Mouse (Mus musculus): Measurements from ENCODE around the gene Drg1. TPM values are rescaled to one million over a fixed set of nuclear protein-coding genes. Genes with fewer than 3 reads are reported as not detected.

Gene Drg1
- 181 TPM for polyA plus RNA-seq (2017; shearing (Covaris generic))

GRCm38 (mm10) chr11:3266079-3266685 lies at the start of gene Drg1:
TSS of gene Drg1 (minus strand) at chr11:3266415.

GRCm38 (mm10) chr11:3288521-3289301 lies 22.5 kb upstream of the Drg1 start, which contains the start of gene Patz1:
TSS of gene Patz1 (plus strand) at chr11:3288874.

GRCm38 (mm10) chr11:3202231-3202701 lies 63.9 kb downstream of the Drg1 start, which contains the start of gene Eif4enif1:
TSS of gene Eif4enif1 (plus strand) at chr11:3202392.

GRCm38 (mm10) chr11:3193363-3193762 lies 72.9 kb downstream of the Drg1 start, which contains the start of gene Sfi1:
TSS of gene Sfi1 (minus strand) at chr11:3193463.

Other genes with a start within 250 kb of the Drg1 start
- 64.5 TPM for gene Sfi1, start 73.0 kb downstream of the Drg1 start, polyA plus RNA-seq (2017; shearing (Covaris generic))
- 40.0 TPM for gene Eif4enif1, start 64.0 kb downstream of the Drg1 start, polyA plus RNA-seq (2017; shearing (Covaris generic))
- 19.2 TPM for gene Patz1, start 22.5 kb upstream of the Drg1 start, polyA plus RNA-seq (2017; shearing (Covaris generic))
- 81.8 TPM for gene Pik3ip1, start 64.0 kb upstream of the Drg1 start, polyA plus RNA-seq (2017; shearing (Covaris generic))
- 108 TPM for gene Limk2, start 142.8 kb upstream of the Drg1 start, polyA plus RNA-seq (2017; shearing (Covaris generic))
- gene Rnf185, start 185.9 kb upstream of the Drg1 start, polyA plus RNA-seq (2017; shearing (Covaris generic)), result 26.1 TPM
- gene Pla2g3, start 221.9 kb upstream of the Drg1 start, polyA plus RNA-seq (2017; shearing (Covaris generic)), result 0.10 TPM
- gene Inpp5j, start 238.4 kb upstream of the Drg1 start, polyA plus RNA-seq (2017; shearing (Covaris generic)), result not detected
- 6.2 TPM for gene Selenom, start 248.3 kb upstream of the Drg1 start, polyA plus RNA-seq (2017; shearing (Covaris generic))

Data from activated CD4-positive, CD25-positive, alpha-beta regulatory T cell, adult 9 weeks (primary cell).